Mouse (Mus musculus): Measurements from ENCODE around the gene Rnf157.

Gene Rnf157

DNA sequence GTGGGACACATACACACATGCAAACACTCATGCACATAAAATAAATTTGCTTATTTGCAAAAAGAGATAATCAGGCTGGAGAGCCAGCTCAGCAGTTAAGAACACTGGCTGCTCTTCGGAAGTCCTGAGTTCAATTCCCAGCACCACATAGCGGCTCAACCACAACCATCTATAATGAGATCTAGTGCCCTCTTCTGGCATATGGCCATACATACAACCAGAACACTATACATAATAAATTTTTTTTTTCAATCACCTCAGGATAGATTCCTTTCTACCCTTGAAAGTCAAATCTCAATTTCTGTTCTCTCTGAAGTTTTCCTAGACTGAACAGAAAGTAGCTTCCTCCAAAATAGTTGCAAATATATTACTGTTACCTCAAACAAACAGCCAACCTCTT, 107.4 kb downstream of the Rnf157 start:
- in situ Hi-C loops (cut with MboI), result no loop called here

DNA sequence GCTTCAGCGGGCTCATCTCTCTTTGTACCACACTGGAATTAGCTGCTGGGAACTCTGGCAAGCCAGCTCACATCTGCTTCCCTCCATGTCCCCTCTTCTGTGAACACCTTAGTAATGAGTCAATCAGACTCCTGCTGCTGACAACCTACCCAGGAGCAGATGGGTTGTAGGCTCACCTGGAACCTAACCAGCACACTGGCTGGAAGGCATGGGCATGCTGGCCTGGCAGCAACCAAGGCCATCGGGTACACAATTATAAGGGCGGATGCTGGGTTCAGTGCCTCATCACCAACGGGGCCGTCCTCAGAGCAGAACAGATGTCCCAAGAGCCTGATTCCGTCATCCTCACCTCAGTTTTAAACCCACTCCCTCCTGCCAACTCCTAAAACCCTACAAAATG, 114.2 kb downstream of the Rnf157 start:
- in situ Hi-C loops (cut with MboI), result no loop called here

DNA sequence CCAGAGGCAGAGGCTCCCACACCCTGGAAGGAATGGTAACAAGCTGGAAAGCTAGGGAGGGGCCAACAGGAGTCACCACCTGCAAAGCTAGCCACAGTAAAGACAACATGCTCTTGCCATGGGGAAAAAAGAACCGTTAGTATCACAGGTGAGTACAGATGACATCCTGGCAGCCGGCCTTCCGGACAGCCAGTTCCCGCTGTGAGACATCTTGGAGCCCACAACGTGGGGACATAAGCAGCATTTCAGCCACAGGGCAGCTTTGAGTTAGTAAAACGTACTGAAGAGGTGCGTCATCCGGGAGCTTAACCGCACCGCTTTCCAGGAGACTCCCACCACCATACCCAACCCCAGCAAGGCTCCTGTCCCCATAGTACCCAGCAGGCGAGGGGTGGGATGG, 114.6 kb downstream of the Rnf157 start:
- in situ Hi-C loops (cut with MboI), result no loop called here

DNA sequence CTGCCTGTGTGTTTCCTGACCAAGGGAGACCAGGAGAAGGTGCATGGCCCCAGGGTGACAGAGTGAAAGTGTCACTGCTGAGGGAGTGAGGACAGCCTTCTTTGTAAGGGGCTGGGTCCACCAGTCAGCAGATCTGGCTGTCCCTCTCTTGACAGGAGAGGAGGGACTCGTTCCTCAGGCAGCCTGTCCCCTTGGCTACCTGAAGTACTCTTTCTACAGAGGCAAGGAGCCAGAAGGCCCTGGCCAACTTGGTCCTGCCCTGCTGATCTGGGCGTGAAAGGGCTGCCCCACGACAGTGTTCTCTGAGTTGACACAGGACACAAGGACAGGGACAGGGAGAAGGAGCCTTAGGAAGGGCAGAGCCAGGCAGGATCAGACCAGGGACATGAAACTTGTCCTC, 115.8 kb downstream of the Rnf157 start:
- in situ Hi-C loops (cut with MboI), result no loop called here

DNA sequence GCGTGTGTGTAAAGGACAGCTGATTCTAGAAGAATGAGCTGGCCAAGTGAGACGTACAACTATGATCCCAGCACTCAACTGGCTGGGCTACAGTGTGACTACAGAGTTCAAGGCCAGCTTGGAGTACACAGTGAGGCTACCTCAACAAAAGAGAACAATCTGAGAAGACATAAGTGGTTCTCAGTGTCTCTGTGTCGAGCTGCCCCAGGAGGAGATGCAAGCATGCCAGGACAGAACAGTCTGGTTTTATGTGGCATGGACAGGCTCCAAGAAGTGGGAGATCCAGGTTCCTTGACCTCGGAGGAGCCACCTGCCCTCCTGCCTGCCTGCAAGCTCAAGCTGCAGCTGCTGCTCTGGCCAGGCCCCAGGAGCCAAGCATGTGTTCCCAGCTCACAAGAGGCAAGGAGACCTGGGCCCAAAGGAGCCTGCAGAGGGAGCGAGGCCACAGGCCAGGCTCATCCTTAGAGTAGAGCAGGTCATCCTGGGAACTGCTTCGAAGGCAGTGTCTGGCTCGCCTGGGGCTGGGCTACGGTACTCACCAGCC, 116.6 kb downstream of the Rnf157 start:
- in situ Hi-C loops (cut with MboI), result no loop called here

DNA sequence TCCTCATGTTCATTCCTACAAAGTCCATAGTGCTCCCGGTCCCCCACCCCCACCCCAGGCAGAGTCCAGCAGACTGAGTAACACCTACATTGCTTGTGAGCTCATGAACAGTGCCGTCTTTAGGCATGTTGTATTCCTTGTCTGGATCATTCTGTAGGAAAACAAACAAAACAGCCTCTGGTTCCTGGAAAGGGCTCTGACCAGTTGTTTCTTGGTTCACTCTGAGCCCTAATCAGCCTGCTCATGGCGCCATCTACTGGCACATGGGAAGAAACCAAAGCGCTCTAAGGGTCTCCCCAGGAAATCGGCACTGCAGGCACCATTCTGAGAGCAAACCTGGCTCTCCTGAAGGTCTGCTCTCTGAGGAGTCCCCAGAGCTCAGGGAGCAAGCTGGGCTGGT, 118.5 kb downstream of the Rnf157 start:
- in situ Hi-C loops (cut with MboI), result no loop called here

DNA sequence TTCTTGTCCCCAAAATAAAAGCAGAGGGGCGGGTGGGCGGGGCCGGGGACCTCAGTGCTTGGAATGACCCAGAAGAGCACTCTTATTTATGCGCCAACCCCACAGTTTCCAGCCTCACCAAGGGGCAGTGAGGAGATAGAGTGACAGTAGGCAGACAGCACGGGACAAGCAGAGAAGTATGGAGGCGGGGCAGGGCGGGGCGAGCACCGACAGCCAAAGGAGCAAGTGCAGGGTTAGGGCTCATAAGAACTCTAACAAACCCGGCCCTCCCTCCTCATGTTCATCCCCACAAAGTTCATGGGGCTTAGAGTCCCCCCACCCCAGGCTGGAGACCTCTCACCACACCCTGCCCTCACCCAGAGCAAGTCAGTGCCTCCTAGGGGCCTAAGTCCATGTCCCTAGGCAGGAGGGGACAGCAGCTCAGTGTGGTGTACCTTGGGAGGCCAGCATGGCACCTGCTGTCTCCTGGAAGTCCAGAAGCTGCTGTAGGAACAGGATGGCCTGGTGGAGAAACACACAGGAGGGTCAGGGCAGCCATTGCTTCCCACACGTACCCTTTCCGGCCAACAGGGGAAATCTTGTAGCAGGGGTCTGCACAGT, 119.2 kb downstream of the Rnf157 start:
- in situ Hi-C loops (cut with MboI), result no loop called here

DNA sequence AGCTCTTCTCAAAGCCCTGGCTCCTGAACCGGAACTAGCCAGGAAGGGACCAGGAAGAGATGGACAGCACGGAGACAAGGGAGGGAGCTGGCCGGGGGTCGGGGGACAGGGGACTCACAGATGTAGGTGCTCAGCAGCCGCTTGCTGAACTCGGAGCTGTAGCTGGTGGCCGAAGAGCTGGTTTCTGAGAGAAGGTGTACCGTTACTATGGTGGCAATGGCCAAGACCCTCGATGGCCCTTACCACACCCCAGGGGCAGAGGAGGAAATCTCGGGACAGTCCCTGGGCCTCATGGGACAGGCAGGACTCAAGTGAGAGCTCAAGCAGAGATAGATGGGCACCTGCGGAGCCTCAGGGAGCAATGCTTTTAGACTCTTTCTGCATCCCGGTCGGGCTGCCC, 120.4 kb downstream of the Rnf157 start:
- in situ Hi-C loops (cut with MboI), result no loop called here

DNA sequence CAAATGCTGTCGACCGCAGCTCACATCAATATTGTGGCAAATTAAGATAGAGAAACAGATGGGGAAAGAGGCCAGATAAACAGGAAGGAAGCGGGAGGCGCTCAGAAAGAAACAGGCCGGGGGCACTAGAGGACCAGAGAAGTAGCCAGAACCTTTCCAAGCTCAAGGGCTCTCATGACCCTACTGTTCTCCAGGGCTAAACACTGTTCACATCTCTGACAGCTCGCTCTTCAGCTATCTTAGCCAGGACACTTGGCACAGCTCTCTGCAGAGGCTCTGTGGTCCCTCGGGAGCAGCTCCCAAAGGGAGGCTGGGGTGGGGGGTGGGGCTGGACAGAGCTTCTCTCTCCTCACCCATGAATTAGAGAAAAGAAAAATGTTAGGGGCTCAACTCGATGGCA, 122.3 kb downstream of the Rnf157 start:
- in situ Hi-C loops (cut with MboI), result no loop called here

DNA sequence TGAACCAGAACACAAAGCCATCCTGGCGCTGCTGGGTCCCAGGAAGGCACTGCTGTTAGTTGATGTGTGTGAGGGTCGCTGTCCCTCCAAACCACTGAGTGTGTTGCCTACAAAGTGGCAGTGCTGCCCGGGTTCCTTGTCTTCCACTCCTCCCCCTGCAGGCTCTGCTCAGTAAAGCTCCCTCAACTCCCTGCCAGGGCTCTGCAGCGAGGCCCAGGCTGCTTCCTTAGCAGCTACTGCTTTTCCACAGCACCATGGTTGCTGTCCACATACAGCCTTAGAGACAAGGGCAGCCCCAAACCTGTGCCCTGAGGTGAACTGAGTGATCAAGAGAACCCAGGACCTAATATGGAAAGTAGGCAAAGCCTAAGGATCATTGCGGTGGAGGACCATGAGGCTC, 125.5 kb downstream of the Rnf157 start:
- in situ Hi-C loops (cut with MboI), result no loop called here

All from mature B cell (primary cell).